ENCODE assay signal across 11 mouse cellular contexts in the genomic region with DNA sequence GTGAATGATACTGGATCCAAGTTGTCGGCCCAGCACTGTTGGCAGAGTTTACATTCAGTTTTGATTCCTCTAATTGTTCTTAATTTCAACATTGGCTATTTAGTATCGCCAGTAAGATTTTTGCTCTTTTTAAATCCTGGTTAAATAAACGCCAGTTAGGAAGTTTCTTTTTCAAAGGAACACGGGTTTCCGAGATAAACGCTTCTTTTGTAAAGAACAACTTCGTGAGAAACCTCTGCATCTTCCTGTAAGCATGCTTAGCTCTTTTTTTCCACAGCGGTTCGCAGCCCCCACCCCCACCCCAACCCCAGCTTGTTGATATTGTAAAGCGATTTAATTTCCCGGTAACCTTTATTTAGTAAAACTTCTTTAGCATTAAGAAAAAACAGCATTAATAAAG. TPM values are rescaled to one million over a fixed set of nuclear protein-coding genes. Genes with fewer than 3 reads are reported as not detected.
DNase-seq lines count a peak whose midpoint lies in the region; ATAC-seq and TF ChIP-seq lines count a peak whose summit lies in the region.
"Had no signal": no experiment of that assay in that cellular context is flagged by ENCODE, and none has a peak within 500 bp of the region (broad histone marks: within the 10 kb centered on the region; RNA-seq: fewer than 3 reads in every experiment).

No protein-coding gene starts in this region.

- peaks cover 10% of the 10 kb centered on the region; the same call in 1 of the 2 replicates for H3K4me1 ChIP-seq in forebrain, embryonic 11.5 days (replicated peaks; ENCODE audit: control insufficient read depth, insufficient read depth, low read length)
- H3K4me1 ChIP-seq in limb, embryonic 11.5 days (ENCODE audit: control insufficient read depth, insufficient read depth, low read length) = 0 out of 2 replicates have a peak, but pooled peaks cover 8% of the 10 kb centered on the region
- H3K4me1 ChIP-seq in neural tube, embryonic 15.5 days = peaks cover 34% of the 10 kb centered on the region

- intact Hi-C loops in left cerebral cortex, adult 2 months (cut with DNase I) = no loop called here

- no peak for DNase-seq in left cerebral cortex, adult 2 months (ENCODE audit: extremely low spot score in 1 of 2, low spot score in 2 of 2)
- no peak for DNase-seq in left cerebral cortex, adult 11 months (ENCODE audit: low spot score)
- no peak for DNase-seq in forebrain, embryonic 11.5 days (ENCODE audit: low spot score)
- no peak for DNase-seq in limb, embryonic 11.5 days (ENCODE audit: low spot score)
- DNase-seq in adrenal gland, adult 18-20 months (ENCODE audit: low spot score in 2 of 2) = no peak
- DNase-seq in spleen, postnatal 14 days (ENCODE audit: low spot score in 2 of 2) = no peak
- no peak for DNase-seq in layer of hippocampus, adult 11-12 months (ENCODE audit: low spot score)
- DNase-seq: cerebellum, adult 18-20 months; thymus, postnatal 14 days had no signal

- no peak for ATAC-seq in forebrain, embryonic 11.5 days (replicated peaks; ENCODE audit: low FRiP score)
- no peak for ATAC-seq in limb, embryonic 11.5 days (ENCODE audit: insufficient number of reproducible peaks, low FRiP score, low TSS enrichment, low read depth)
- ATAC-seq in neural tube, embryonic 15.5 days (ENCODE audit: low FRiP score) = no peak
- ATAC-seq: inflammation-experienced regulatory T-cells, adult 6 months had no signal

- WGBS in forebrain, embryonic 11.5 days = 2% methylated on average over 11 of the region's 11 CpGs
- 1% methylated on average over 11 of the region's 11 CpGs for WGBS in limb, embryonic 11.5 days
- WGBS in neural tube, embryonic 15.5 days = 5% methylated on average over 11 of the region's 11 CpGs

- no peaks in the 10 kb centered on the region for H3K36me3 ChIP-seq in forebrain, embryonic 11.5 days (ENCODE audit: control insufficient read depth, insufficient read depth, low read length)
- H3K36me3 ChIP-seq in limb, embryonic 11.5 days (ENCODE audit: control insufficient read depth, insufficient read depth, low read length) = no peaks in the 10 kb centered on the region
- no peaks in the 10 kb centered on the region for H3K36me3 ChIP-seq in neural tube, embryonic 15.5 days

- H3K27me3 ChIP-seq in forebrain, embryonic 11.5 days (ENCODE audit: control insufficient read depth, insufficient read depth, low read length) = peaks cover 9% of the 10 kb centered on the region
- H3K27me3 ChIP-seq in limb, embryonic 11.5 days (ENCODE audit: control insufficient read depth, insufficient read depth, low read length) = peaks cover 26% of the 10 kb centered on the region
- peaks cover 4% of the 10 kb centered on the region; the same call in 1 of the 2 replicates for H3K27me3 ChIP-seq in neural tube, embryonic 15.5 days (replicated peaks)

- H3K27ac ChIP-seq in left cerebral cortex, adult 2 months = peak overlapping the region; percentile 75
- H3K27ac ChIP-seq in forebrain, embryonic 11.5 days (ENCODE audit: low read depth, low read length) = peak overlapping the region; percentile 84
- H3K27ac ChIP-seq in limb, embryonic 11.5 days (replicated peaks; ENCODE audit: low read depth, low read length) = peak overlapping the region; percentile 76; the same call in 1 of the 2 replicates
- peak overlapping the region; percentile 94 for H3K27ac ChIP-seq in neural tube, embryonic 15.5 days (replicated peaks)

- no peak for TF ChIP-seq CTCF in left cerebral cortex, adult 2 months (IDR thresholded peaks at IDR 0.05)

- peak overlapping the region; percentile 73 for H3K9ac ChIP-seq in forebrain, embryonic 11.5 days (ENCODE audit: low read length)
- H3K9ac ChIP-seq in limb, embryonic 11.5 days (ENCODE audit: low read length) = peak overlapping the region; percentile 60
- peak overlapping the region; percentile 59 for H3K9ac ChIP-seq in neural tube, embryonic 15.5 days (replicated peaks)

- peak overlapping the region; percentile 39 for H3K4me3 ChIP-seq in left cerebral cortex, adult 2 months
- H3K4me3 ChIP-seq in forebrain, embryonic 11.5 days (ENCODE audit: low read depth, low read length) = peak overlapping the region; percentile 75
- H3K4me3 ChIP-seq in limb, embryonic 11.5 days (ENCODE audit: low read depth, low read length) = peak overlapping the region; percentile 64
- peak overlapping the region; percentile 61 for H3K4me3 ChIP-seq in neural tube, embryonic 15.5 days (replicated peaks)

- H3K9me3 ChIP-seq in forebrain, embryonic 11.5 days (ENCODE audit: control insufficient read depth, low read length) = no peaks in the 10 kb centered on the region
- no peaks in the 10 kb centered on the region for H3K9me3 ChIP-seq in limb, embryonic 11.5 days (ENCODE audit: control insufficient read depth, low read length)
- no peaks in the 10 kb centered on the region for H3K9me3 ChIP-seq in neural tube, embryonic 15.5 days (replicated peaks)

- H3K4me2 ChIP-seq in forebrain, embryonic 11.5 days (ENCODE audit: low read depth, low read length, severe bottlenecking) = peak overlapping the region; percentile 82
- peak overlapping the region; percentile 89; the same call in 1 of the 2 replicates for H3K4me2 ChIP-seq in limb, embryonic 11.5 days (ENCODE audit: low read depth, severe bottlenecking)
- H3K4me2 ChIP-seq in neural tube, embryonic 15.5 days = peak overlapping the region; percentile 81

RNA-seq across cellular contexts. Expression of a gene that starts 2.8 kb away (rescaled TPM):
- total RNA-seq in left cerebral cortex, adult 2 months (2021) = 100 to 1,000 TPM; 110 to 116 TPM
- 75.4 and 77.2 TPM in 2 replicates for polyA plus RNA-seq in forebrain, embryonic 11.5 days (2014; fragmentation: Nextera tagmentation; extraction: Ambion mirVana)
- 51.4 and 53.9 TPM in 2 replicates for polyA plus RNA-seq in limb, embryonic 11.5 days (2014; fragmentation: Nextera tagmentation; extraction: Ambion mirVana)
- polyA plus RNA-seq in neural tube, embryonic 15.5 days (2015; fragmentation: Nextera tagmentation; extraction: Ambion mirVana) = 74.4 and 95.5 TPM in 2 replicates
- total RNA-seq in adrenal gland, adult 18-20 months (2021) = 100 to 1,000 TPM; 216 to 279 TPM
